ENCODE assay signal across 8 mouse cellular contexts in the genomic region with DNA sequence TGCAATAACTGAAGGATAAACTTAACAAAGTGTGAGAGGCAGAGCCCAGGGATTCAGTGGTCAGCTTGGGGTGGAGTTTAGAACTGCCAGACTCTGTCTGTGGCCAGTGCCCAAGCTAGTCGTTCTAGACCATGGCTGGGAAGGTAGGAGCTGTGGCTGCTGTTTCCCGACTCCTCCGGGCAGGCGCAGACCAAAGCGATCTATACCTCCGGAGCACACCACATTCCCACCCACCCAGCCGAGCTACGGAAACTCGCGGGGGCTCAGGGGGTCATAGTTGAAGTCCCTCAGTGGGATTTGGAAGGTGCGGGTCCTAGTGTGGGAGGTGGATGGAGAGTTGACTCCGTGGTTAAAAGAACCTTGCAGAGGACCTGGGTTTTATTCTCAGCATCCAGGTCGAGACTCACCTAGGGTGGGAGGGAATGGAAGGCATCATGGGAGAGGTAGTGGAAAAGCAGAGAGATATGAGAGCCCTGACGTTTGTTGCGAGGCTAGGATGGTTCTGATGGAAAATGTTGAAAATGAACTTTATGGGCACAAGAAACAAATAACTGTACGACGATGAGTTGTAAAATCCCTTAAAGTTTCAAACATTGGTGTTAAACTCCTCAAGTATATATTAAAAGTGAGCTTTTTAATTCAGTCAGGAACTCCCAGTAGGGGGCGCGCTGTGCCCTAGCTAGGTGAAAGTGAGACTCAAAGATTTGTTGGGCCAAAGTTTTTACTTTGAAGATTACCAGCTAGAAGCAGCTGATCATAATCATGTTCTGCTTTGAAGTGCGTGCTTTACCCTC. TPM values are rescaled to one million over a fixed set of nuclear protein-coding genes. Genes with fewer than 3 reads are reported as not detected.
DNase-seq lines count a peak whose midpoint lies in the region; ATAC-seq and TF ChIP-seq lines count a peak whose summit lies in the region.

No protein-coding gene starts in this region.

- no peaks in the 10 kb centered on the region for H3K27me3 ChIP-seq in ES-Bruce4 (ENCODE audit: control insufficient read depth, insufficient read depth, low read length, poor library complexity, severe bottlenecking)
- peaks cover 7% of the 10 kb centered on the region for H3K27me3 ChIP-seq in erythroblast, embryonic 14.5 days (ENCODE audit: control insufficient read depth)
- H3K27me3 ChIP-seq in heart, embryonic 15.5 days: no peaks in the 10 kb centered on the region
- H3K27me3 ChIP-seq in liver, embryonic 13.5 days: no peaks in the 10 kb centered on the region
- H3K27me3 ChIP-seq in stomach, postnatal 0 days (ENCODE audit: control insufficient read depth, insufficient read depth, low read length): no peaks in the 10 kb centered on the region

- no peak for TF ChIP-seq POLR2A in ES-Bruce4 (IDR thresholded peaks at IDR 0.05; ENCODE audit: insufficient read depth, low read length)

- no peak overlapping the region for H3K27ac ChIP-seq in ES-Bruce4 (ENCODE audit: insufficient read depth, low read length)
- no peak overlapping the region for H3K27ac ChIP-seq in brown adipose tissue, adult 24 weeks (replicated peaks; ENCODE audit: low read depth, low read length)
- H3K27ac ChIP-seq in heart, embryonic 15.5 days: peak overlapping the region; percentile 66
- 0 out of 2 replicates have a peak overlapping the region, but pooled peaks have one; percentile 25 for H3K27ac ChIP-seq in liver, embryonic 13.5 days
- peak overlapping the region; percentile 74 for H3K27ac ChIP-seq in stomach, postnatal 0 days (replicated peaks)

- no peaks in the 10 kb centered on the region for H3K4me1 ChIP-seq in ES-Bruce4 (ENCODE audit: control insufficient read depth, insufficient read depth, low read length)
- H3K4me1 ChIP-seq in brown adipose tissue, adult 24 weeks (ENCODE audit: control insufficient read depth, insufficient read depth, insufficient read length, low read length): no peaks in the 10 kb centered on the region
- peaks cover 14% of the 10 kb centered on the region for H3K4me1 ChIP-seq in erythroblast, embryonic 14.5 days (ENCODE audit: control insufficient read depth)
- peaks cover 8% of the 10 kb centered on the region for H3K4me1 ChIP-seq in heart, embryonic 15.5 days (replicated peaks)
- H3K4me1 ChIP-seq in liver, embryonic 13.5 days (replicated peaks): peaks cover 17% of the 10 kb centered on the region
- no peaks in the 10 kb centered on the region for H3K4me1 ChIP-seq in stomach, postnatal 0 days (replicated peaks; ENCODE audit: control insufficient read depth, insufficient read depth)

- WGBS in heart, embryonic 15.5 days: 1% methylated on average over 20 of the region's 20 CpGs
- WGBS in liver, embryonic 13.5 days (ENCODE audit: insufficient replicate concordance): under 1% methylated on average over 20 of the region's 20 CpGs
- 2% methylated on average over 20 of the region's 20 CpGs for WGBS in stomach, postnatal 0 days

- peak overlapping the region; percentile 51 for H3K9ac ChIP-seq in ES-Bruce4 (ENCODE audit: low read depth, poor library complexity, severe bottlenecking)
- peak overlapping the region; percentile 46 for H3K9ac ChIP-seq in heart, embryonic 15.5 days
- H3K9ac ChIP-seq in liver, embryonic 13.5 days: peak overlapping the region; percentile 49
- peak overlapping the region; percentile 58 for H3K9ac ChIP-seq in stomach, postnatal 0 days (ENCODE audit: low read length)

- H3K36me3 ChIP-seq in ES-Bruce4 (ENCODE audit: control insufficient read depth, insufficient read depth, low read length, poor library complexity, severe bottlenecking): no peaks in the 10 kb centered on the region
- H3K36me3 ChIP-seq in erythroblast, embryonic 14.5 days (ENCODE audit: control insufficient read depth): no peaks in the 10 kb centered on the region
- H3K36me3 ChIP-seq in heart, embryonic 15.5 days: no peaks in the 10 kb centered on the region
- no peaks in the 10 kb centered on the region for H3K36me3 ChIP-seq in liver, embryonic 13.5 days
- H3K36me3 ChIP-seq in stomach, postnatal 0 days (ENCODE audit: control insufficient read depth, insufficient read depth, low read length): no peaks in the 10 kb centered on the region

- TF ChIP-seq EP300 in ES-Bruce4 (IDR thresholded peaks at IDR 0.05; ENCODE audit: insufficient read depth, low read depth, low read length): no peak
- no peak for TF ChIP-seq EP300 in stomach, postnatal 0 days (optimal IDR thresholded peaks at IDR 0.05)

- TF ChIP-seq CTCF in ES-Bruce4 (IDR thresholded peaks at IDR 0.05; ENCODE audit: low read depth, low read length): peak; percentile 23
- peak; percentile 79 for TF ChIP-seq CTCF in stomach, postnatal 0 days (IDR thresholded peaks at IDR 0.05; ENCODE audit: low read depth)

- H3K4me2 ChIP-seq in heart, embryonic 15.5 days: peak overlapping the region; percentile 98
- peak overlapping the region; percentile 83 for H3K4me2 ChIP-seq in liver, embryonic 13.5 days
- H3K4me2 ChIP-seq in stomach, postnatal 0 days (replicated peaks; ENCODE audit: low read depth): peak overlapping the region; percentile 86

- peak; percentile 89 for DNase-seq in kidney, postnatal 10 days
- peak; percentile 33 for DNase-seq in liver, embryonic 13.5 days
- peak; percentile 59 for DNase-seq in neural tube, embryonic 10.5 days (ENCODE audit: extremely low spot score, low spot score)
- DNase-seq in stomach, postnatal 0 days (ENCODE audit: low spot score): peak; percentile 65

- H3K4me3 ChIP-seq in ES-Bruce4 (ENCODE audit: low read depth, low read length): peak overlapping the region; percentile 91
- peak overlapping the region; percentile 58 for H3K4me3 ChIP-seq in brown adipose tissue, adult 24 weeks (ENCODE audit: insufficient read depth, low read depth, low read length)
- peak overlapping the region; percentile 60 for H3K4me3 ChIP-seq in erythroblast, embryonic 14.5 days (replicated peaks)
- peak overlapping the region; percentile 73 for H3K4me3 ChIP-seq in heart, embryonic 15.5 days
- peak overlapping the region; percentile 63 for H3K4me3 ChIP-seq in liver, embryonic 13.5 days (replicated peaks)
- peak overlapping the region; percentile 50 for H3K4me3 ChIP-seq in stomach, postnatal 0 days (ENCODE audit: low read depth, low read length)

- H3K9me3 ChIP-seq in ES-Bruce4 (replicated peaks; ENCODE audit: control insufficient read depth, insufficient read depth, low read length, poor library complexity, severe bottlenecking): no peaks in the 10 kb centered on the region
- H3K9me3 ChIP-seq in erythroblast, embryonic 14.5 days (ENCODE audit: control insufficient read depth, low read length): no peaks in the 10 kb centered on the region
- H3K9me3 ChIP-seq in heart, embryonic 15.5 days (replicated peaks): no peaks in the 10 kb centered on the region
- no peaks in the 10 kb centered on the region for H3K9me3 ChIP-seq in liver, embryonic 13.5 days (replicated peaks)
- no peaks in the 10 kb centered on the region for H3K9me3 ChIP-seq in stomach, postnatal 0 days (ENCODE audit: control insufficient read depth, low read length)

- ATAC-seq in heart, embryonic 15.5 days (replicated peaks; ENCODE audit: insufficient number of reproducible peaks, insufficient read depth, low FRiP score, low read depth): no peak
- peak; percentile 25; the same call in 1 of the 2 replicates for ATAC-seq in liver, embryonic 13.5 days (ENCODE audit: low read depth)
- no peak for ATAC-seq in stomach, postnatal 0 days (ENCODE audit: low FRiP score, low TSS enrichment)

RNA-seq across cellular contexts. Expression of a gene that starts 57.6 kb away (rescaled TPM):
- polyA plus RNA-seq in ES-Bruce4 (2011; ENCODE audit: insufficient read depth, insufficient read length, low read depth, missing spikeins): 90.5 and 99.3 TPM in 2 replicates
- 7.5 and 8.8 TPM in 2 replicates for polyA plus RNA-seq in brown adipose tissue, adult 24 weeks (2012; ENCODE audit: insufficient read depth, insufficient read length, missing spikeins)
- polyA plus RNA-seq in erythroblast, embryonic 14.5 days (2012): 0.02 and 0.04 TPM in 2 replicates
- polyA plus RNA-seq in heart, embryonic 15.5 days (2015; fragmentation: Nextera tagmentation; extraction: Ambion mirVana): 134 and 142 TPM in 2 replicates
- 16.9 and 27.3 TPM in 2 replicates for polyA plus RNA-seq in liver, embryonic 13.5 days (2015; fragmentation: Nextera tagmentation; extraction: Ambion mirVana)
- polyA plus RNA-seq in stomach, postnatal 0 days (2015; fragmentation: Nextera tagmentation; extraction: Ambion mirVana): 77.3 and 85.9 TPM in 2 replicates

Comparison
In these comparisons a context has a peak if more than half of its experiments do, and no peak if none do; other contexts are left out.
1. H3K27ac ChIP-seq: peak in heart, embryonic 15.5 days (single experiment), liver, embryonic 13.5 days (single experiment) and stomach, postnatal 0 days (single experiment); none in ES-Bruce4 (single experiment) and brown adipose tissue, adult 24 weeks (single experiment).
2. DNase-seq: peak in every context shown above with its lines; median percentile 89 in kidney, postnatal 10 days; 65 in stomach, postnatal 0 days; 59 in neural tube, embryonic 10.5 days; 33 in liver, embryonic 13.5 days.
3. Peak in every context shown above with its lines, with median percentiles within 50 percentile points of each other: H3K4me3 ChIP-seq, H3K9ac ChIP-seq and H3K4me2 ChIP-seq.